Mouse (Mus musculus): ENCODE measurements around the gene Nedd4.

DNA sequence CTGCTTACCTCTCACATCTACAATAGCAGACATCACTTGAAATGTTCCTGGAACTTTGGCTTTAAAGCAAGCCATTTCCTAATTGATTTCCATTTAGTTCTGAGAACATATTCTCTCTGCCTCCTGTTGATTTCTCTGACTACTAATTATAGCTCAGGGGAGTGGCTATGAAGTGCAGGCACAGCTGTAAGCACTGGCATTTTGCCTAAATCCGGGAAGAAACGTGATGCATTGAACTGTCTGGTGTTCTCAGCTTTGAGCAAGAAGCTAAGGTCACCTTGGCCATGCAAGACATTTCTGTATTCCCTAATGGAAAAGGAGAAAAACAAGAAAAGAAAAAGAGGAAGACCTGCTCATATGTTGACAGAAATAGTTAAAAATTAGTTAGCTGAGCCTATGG lies 33.6 kb upstream of the Nedd4 start:
- TF ChIP-seq CTCF (IDR thresholded peaks at IDR 0.05 in 2 of 3, conservative IDR thresholded peaks at IDR 0.05 in 1 of 3; ENCODE audit: control insufficient read depth in 1 of 3, insufficient read depth in 1 of 3, low read depth in 2 of 3, low read length in 3 of 3, poor library complexity in 1 of 3, severe bottlenecking in 1 of 3) (no peak), MYC (IDR thresholded peaks at IDR 0.05; ENCODE audit: low read depth, low read length) (no peak), POLR2A (IDR thresholded peaks at IDR 0.05; ENCODE audit: control insufficient read depth in 1 of 2, insufficient read depth in 1 of 2, low read depth in 1 of 2, low read length in 2 of 2, poor library complexity in 1 of 2) (no peak), ELF1 (IDR thresholded peaks at IDR 0.05; ENCODE audit: low read depth, low read length) (no peak)
